Mouse (Mus musculus) megakaryocyte progenitor cell, adult 5-6 weeks (primary cell): ENCODE data around the gene Dnah14. TPM values are rescaled to one million over a fixed set of nuclear protein-coding genes. Genes with fewer than 3 reads are reported as not detected.
"Not testable (repeated sequence)": the region's sequence is repeated elsewhere in the genome, so short reads cannot be mapped to it uniquely, and the experiment has no call there.

Experiments used
- ATAC-seq: replicated peaks from 2 replicates; pipeline ENCODE4 v1.8.0; 2016; ENCODE audit warnings: mild to moderate bottlenecking, moderate TSS enrichment, inconsistent platforms; ENCODE audit not compliant: poor library complexity
- total RNA-seq, 2 experiments: library from RNA; stranded (forward) in 1 of 2; stranded (reverse) in 1 of 2; fragments of 157-497, 149-512 nt in 1 of 2; fragments of 200-1000 nt in 1 of 2; gene quantifications; 2 replicates each; pipeline versions ENCODE4 v1.2.3 to v1.2.4; 2015 to 2017

Dnah14 gene
- total RNA-seq, 2 experiments from 2014 or later = 1.7 TPM; not detected in 1

DNA sequence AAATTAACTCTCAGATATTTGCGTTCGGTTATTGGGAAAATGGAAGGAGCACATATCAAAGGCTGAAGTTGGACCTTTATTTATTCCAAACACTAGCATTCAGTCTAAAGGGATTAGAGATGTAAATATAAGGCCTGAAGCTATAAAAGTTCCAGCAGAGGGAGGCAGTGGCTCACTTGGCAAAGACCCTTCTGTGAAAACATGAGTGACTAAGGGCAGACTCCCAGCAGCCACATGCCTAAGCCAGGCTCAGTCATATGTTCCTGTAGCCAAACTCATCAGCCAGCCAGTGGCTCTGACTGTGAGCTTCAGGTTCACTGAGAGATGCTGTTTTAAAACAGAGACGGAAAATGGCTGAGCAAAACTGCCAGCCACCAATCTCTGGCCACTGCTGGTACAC lies 195.5 kb downstream of the Dnah14 start:
- no peak for ATAC-seq

DNA sequence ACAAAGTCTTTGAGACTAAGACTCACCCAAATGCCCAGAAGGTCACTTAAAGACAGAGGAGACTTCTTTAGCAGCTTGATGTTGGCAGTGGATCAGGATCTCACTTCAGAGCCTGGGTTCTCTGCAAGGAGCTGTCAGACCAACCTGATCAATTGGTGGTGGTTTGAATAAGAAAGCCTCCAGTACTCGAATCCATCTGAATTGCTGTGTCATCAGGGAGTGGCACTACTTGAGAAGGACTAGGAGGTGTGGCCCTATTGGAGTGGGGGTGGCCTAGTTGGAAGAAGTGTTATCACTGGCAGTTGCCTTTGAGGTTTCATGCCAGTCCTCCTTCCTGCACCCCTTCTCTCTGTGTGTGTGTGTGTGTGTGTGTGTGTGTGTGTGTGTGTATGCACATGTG lies 200.2 kb downstream of the Dnah14 start:
- no peak for ATAC-seq

GRCm38 (mm10) chr1:181782600-181782999 lies 206.2 kb downstream of the Dnah14 start:
- not testable (repeated sequence) for ATAC-seq

GRCm38 (mm10) chr1:181789952-181790351 lies 213.6 kb downstream of the Dnah14 start:
- ATAC-seq = peak; percentile 46; the same call in 1 of the 2 replicates

DNA sequence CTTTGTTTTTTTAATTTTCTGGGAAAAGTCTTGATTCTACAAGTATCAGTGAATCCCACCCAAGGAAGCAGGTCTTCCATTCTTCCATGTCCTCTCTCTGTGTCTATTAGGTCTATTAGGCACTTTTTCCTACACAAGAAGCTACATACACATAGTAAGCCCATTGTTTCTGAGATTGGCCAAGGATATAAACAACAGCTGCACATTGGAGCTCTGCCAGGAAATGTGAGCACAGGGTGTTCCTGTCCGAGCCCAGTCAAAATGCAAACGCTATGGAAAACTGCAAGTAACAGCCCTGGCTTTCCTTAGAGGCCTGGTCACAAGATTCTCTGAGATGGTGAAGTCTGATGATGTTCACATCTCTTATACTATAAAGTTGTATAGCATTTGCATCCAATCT lies 217.2 kb downstream of the Dnah14 start:
- no peak for ATAC-seq

GRCm38 (mm10) chr1:181799911-181800310 lies 223.6 kb downstream of the Dnah14 start:
- ATAC-seq = no peak

- ATAC-seq = no peak
Measured at GRCm38 (mm10) chr1:181800667-181801066, 224.3 kb downstream of the Dnah14 start.

- peak; percentile 50 for ATAC-seq
Measured at GRCm38 (mm10) chr1:181811481-181812223, 235.3 kb downstream of the Dnah14 start.

GRCm38 (mm10) chr1:181826716-181827115 lies 250.4 kb downstream of the Dnah14 start:
- ATAC-seq = no peak

GRCm38 (mm10) chr1:181828365-181828764 lies 252.0 kb downstream of the Dnah14 start:
- ATAC-seq = peak; percentile 80

- no peak for ATAC-seq
Measured at GRCm38 (mm10) chr1:181832720-181833119, 256.4 kb downstream of the Dnah14 start.

GRCm38 (mm10) chr1:181833143-181833542 lies 256.8 kb downstream of the Dnah14 start:
- ATAC-seq = no peak

DNA sequence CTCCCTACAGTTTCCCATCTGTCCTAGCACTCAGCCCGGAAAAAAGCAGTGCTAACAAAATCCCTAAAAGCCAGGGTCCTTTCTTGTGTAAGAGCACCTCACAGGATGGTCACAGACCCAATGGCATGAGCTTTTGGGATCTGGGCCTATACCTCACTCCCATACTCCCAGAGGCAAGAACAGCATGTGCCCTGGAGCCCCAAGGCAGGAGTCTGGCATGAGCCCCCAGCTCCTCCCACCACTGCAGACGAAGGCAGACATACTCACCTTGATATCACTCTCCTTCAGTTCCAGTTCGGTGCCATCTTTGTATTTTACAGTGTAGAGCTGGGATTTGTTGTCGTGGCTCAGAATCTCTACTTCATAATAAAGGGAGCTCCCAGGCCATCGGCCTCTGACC lies 261.8 kb downstream of the Dnah14 start:
- no peak for ATAC-seq

GRCm38 (mm10) chr1:181839746-181840366 lies 263.5 kb downstream of the Dnah14 start:
- peak; percentile 30 for ATAC-seq

DNA sequence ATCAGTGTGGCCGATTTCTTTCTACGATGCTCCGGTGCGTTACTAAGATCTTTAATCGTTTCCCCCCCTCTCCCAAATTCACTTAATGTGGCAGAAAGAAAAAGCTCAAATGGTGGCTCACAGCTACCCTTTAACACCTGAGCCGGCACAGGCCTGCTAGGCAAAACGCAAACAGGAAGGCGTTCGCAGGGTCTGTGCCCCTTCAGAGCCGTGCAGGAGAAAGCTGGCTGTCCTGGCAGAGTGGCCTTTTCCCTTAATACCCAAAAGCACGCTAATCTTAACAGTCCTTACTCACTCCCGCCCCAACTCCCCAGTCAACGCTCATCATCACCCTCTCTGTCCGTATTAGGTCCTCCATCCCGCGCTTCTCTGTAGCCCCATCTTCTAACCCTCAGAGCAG lies 265.0 kb downstream of the Dnah14 start:
- ATAC-seq = peak; percentile 0; the same call in 1 of the 2 replicates

DNA sequence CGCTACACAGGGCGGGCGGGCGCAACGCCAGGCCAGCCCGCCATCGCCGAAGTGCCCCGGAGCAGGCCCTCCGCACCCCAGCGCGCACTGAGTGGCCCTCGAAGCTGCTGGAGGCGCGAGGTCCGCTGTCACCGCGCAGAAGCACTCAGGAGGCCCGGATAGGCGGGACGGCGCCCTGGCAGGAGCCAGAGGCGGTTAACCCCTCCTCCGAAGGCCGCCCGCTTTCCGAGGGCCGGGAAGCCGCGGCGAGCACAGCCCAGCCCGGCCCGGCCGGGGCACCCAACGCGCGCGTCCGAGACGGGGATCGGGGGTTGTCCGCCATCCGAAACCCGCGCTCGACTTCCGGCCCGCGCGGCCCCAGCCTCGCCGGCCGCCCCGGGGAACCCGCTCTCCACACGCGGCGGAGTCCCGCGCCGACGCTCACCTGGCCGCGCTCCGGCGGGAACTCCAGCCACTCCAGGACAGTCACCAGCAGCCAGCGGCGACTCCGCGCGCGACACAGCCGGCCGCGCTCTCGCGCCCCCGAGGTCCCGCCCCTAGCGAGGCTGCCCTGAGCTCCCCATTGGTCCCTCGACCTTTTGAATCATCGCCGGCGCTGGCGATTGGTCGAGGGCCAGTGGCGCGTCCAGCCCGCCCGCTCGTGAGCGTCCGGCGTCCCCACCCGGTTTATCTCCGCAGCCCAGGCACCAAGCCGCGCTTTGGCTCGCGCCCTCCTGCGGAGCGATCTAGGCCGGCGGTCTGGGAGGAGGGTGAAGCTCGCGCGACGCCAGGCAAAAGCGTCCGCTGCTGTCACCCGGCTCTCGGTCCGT lies 265.7 kb downstream of the Dnah14 start:
- ATAC-seq = peak; percentile 85

DNA sequence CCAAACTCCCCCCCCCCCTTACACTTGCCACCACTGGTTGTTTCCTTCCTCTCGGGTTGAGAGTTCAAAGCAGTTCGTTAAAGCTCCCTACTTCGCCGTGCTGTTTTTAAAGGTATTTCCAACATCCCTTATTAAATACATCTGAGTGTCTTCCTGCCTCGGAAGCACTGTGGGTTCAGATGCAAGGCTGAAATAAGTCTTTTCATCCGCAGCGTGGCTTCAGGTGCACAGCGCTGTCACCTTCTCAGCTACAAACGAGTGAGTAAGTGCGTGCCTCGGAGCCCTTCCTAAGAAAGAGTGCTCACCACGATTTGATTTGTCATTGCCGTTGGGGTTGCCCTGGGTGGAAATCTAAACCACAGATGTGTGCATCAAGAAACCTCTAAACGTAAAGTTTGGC lies 266.4 kb downstream of the Dnah14 start, which contains the start of gene Lbr:
Gene Lbr (minus strand): TSS at position 266 of the 400 bp plus-strand sequence.
- 0 out of 2 replicates have a peak, but pooled peaks have one; percentile 8 for ATAC-seq

DNA sequence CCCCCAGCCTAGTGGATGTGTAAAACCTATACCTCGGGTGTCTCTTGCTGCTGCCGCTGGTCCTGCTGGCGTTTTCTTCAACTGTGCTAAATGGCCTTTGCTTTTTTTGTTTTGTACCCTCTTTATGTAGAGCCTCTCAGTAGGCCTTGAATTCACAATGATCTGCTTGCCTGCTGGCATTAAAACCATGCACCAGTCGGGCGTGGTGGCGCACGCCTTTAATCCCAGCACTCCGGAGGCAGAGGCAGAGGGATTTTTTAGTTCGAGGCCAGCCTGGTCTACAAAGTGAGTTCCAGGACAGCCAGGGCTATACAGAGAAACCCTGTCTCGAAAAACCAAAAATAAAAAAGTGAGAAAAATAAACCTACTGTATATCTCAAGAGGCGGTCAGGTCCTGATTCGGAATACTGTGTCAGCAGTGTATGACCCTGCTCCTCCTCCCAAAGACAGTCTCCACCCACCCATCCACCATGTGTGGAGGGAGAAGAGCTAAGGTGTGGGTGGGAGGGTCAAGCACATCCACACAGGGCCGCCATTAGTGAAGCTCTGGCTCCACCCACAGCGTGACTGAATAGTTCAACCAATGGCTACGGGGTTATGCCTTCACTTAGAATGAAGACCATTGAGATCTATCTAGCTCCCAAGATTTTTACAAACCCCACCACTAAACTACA lies 268.7 kb downstream of the Dnah14 start:
- no peak for ATAC-seq

DNA sequence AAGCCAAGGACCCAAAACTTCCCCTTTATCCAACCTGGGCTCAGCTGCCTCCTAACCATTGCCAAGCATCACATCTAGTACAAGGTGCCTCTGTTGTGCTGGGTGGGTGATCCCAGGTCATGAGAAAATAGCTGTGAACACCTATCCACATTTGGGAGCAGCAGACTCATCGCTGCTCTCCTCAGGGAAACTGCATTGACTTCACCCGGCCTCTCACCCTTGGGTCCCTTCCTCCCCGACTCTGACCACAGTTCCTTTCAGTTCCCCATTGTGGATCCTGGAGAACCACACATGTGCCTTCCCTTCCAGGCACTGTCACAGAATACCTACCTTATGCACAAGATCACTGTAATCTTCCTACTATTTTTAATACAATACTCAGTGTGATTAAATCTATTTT lies 269.4 kb downstream of the Dnah14 start:
- ATAC-seq = peak; percentile 36

DNA sequence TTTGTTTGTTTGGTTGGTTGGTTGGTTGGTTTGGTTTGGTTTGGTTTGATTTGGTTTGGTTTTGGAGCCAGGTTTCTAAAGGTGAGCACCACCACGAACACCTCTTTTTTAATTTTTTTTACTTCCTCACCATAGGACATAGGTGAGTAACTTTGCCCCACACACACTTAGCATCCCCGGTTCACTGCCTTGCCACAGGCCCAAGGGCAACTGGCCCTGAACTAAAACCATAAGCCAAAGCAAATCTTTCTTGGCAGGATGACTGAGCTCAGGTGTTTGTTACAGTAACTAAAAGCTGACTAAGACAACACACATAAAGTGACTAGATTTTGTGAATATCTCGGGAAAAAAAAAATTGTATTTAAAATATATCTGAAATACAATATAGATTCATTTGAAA lies 271.0 kb downstream of the Dnah14 start:
- ATAC-seq = no peak

DNA sequence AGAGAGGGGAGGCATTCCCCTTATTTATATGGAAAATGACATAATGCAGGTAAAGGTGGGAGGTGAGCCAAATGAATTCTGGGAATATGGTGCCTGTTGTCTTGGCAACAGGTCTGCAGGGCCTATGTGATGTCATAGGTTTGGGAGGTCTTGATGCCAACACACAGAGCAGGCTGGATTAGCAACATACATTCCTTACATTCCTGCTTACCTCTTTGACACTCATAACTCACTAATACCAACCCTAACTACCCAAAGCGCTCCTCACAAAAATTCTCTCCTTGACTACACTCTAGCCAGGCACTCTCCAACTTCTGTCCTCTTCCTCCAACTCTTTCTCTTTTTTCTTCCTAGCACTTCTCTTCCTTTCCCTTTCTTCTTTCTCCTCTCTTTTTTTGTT lies 271.9 kb downstream of the Dnah14 start:
- ATAC-seq = no peak
